Mouse (Mus musculus): Measurements from ENCODE around the gene Csn1s2a. TPM values are rescaled to one million over a fixed set of nuclear protein-coding genes. Genes with fewer than 3 reads are reported as not detected.
"Not testable (repeated sequence)": the region's sequence is repeated elsewhere in the genome, so short reads cannot be mapped to it uniquely, and the experiment has no call there.

Csn1s2a gene
- total RNA-seq (2021), result not detected
- long read RNA-seq, experiment 1, result 0 reads
- long read RNA-seq, experiment 2, result 0 reads

DNA sequence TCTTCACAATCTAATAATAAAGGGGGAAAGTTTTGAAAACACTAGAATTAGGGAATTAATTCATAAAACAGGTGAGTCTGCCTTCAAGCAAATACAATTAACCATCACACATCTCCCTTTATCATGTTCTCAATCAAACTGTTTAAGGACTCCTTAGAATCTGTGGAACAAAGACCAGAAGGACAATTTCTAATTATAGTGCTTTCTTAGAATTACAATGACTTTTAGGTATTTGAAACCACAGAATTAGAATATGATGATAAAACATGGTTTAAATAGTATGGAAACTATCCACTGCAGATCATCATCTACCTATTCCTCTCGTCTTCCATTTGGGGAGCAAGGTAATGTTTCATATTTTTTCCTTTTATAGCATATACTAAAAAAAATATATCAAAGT lies at the start of gene Csn1s2a:
TSS of gene Csn1s2a (plus strand) at position 301 of the 400 bp plus-strand sequence.
- no peak for DNase-seq (ENCODE audit: low spot score in 2 of 2)

DNA sequence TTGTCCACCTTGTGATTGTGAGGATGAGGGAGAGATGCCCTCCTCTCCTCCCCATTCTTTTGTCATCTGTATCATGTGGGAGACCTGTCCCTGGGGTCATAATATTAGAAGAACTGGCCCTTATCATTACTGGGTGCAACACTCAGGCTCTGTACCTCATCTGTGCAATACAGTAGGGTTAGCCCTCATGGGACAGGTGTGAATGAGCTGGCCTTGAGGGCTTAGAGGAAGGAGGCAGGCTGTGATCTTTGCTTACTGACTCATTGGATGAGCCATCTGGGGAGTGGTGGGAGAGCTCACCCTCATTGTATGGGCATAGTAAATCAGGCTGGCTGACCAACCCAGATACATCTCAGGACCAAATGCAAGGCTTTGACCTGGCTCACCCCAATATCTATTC lies 39.5 kb upstream of the Csn1s2a start:
- DNase-seq (ENCODE audit: low spot score in 2 of 2), result no peak

DNA sequence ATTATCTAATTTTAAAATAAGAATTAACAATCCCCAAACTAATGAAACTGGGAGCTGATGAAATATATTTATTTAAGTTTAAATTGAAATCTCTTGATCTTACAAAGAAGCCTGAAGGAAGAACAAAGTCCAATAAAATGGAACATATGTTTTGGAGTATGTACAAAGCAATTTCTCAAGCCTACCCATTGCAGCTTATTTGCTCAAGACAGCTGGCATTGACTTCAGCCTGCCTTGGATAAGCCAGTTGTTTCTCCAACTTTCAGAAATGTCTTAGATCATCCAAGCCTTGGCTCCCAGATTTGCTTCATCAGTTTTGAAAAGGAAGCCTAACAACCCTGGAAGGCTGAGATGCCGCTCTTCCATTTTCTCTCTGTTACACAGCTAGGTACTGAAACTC lies 20.9 kb upstream of the Csn1s2a start:
- no peak for DNase-seq (ENCODE audit: low spot score in 2 of 2)

DNA sequence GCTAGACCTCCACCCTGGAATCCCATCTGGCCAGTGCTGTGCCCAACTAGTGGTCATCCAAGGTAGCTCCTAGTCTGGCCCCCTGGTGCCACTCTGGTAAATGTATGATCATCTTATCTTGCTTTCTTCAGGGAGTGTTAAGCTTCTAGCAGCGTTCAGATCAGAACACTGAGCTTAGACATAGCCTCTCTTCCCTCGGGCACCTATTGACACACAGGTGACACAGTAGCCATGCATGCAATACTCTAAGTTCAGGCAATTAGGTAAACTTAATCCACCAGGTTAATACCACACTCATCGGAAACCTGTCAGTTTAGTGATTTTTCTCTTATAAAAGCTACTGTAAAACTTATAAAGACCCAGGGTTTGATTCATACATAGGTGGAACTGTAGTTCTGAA lies 9.8 kb upstream of the Csn1s2a start:
- no peak for DNase-seq (ENCODE audit: low spot score in 2 of 2)

DNA sequence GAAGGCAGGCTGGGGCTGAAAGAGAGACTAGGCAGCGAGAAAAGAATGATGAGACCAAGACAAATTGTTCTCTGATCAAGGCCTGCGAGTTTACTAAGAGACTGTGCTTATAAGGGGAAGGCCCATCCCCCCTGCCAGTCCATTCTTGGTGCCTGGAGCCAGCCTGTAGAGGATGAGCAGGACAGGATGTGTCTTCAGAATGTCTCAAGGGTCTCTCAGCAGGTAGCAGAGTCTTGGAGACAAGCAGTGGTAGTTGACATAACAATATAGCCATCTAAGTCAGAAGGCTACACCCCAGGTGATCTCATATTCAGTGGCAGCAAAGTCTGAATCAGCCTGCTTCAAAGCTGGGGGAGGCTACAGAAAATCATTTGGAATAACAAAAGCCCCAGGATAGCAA lies 2.2 kb upstream of the Csn1s2a start:
- not testable (repeated sequence) for DNase-seq (ENCODE audit: low spot score in 2 of 2)

DNA sequence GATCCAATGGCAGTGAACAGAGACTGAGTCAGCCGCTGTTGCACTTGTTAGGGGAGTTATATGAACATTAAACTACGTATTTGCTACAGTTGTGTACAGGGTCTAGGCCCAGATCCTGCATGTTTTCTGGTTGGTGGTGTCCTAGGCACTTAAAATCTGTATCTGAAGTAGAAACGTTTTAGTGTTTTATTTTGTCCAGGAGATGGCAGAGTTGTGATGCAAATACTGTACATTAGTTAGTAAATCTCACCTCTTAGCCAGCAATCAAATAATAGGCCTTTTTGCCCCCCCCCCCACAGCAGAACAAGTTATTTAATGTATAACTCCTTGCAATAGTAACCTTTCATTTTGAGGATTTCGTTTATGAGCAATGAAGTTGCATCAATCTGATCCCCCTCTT lies 8.4 kb downstream of the Csn1s2a start:
- DNase-seq (ENCODE audit: low spot score in 2 of 2), result no peak

DNA sequence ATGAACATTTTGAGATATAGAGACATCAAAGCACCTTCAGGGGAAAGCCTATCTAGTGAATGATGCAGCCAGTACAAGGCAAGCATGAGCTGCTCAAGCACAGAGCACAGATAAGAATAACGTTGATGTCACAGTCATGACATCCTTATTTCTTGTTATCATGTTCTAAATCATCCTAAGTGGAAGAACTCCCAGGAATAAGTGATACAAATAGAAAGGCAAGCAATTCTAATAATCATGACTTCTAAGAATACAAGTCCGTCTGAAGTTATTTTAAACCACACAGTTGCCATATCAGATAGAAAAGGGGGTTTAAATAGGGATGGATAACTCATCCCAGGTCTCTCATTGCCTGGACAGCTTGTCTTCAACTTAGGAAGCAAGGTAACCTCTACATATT lies 33.4 kb downstream of the Csn1s2a start, which contains the start of gene Csn1s2b:
TSS of gene Csn1s2b (plus strand) at position 301 of the 400 bp plus-strand sequence.
- no peak for DNase-seq (ENCODE audit: low spot score in 2 of 2)

DNA sequence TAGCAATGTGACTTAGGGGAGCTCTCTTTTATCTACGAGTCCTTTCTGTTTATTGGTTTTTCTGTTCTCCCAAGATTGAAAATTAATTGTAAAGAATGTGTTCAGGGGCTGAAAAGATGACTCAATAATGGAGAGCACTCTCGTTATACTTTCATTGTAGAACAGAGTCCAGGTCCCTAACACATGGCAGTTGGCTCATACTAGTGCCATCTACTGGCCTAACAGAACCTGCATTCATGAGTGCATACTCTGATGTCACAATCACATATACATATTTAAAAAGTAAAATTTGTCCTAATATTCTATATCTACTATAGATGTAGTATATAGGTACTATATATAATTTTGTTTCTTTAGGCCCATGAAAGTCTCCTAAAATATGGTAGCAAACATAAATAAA lies 34.9 kb downstream of the Csn1s2a start:
- DNase-seq (ENCODE audit: low spot score in 2 of 2), result no peak

DNA sequence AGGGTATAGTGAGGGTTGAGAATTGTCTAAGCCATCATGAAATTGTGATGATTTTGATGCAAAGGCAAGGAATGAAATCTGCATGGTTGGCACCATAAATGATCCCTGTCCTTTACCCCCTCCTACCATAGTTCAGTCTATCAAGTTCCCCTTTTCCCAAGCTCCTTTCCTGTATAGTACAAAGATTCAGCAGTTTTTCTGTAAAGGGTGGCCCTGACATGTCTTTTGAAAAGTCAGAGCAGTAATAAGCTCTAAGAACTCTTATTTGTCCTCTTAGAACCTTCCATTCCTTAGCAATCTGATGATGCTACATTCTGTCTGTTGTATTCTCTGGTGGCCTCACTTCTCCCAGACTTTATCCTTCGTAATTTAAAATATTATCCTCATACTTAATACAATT lies 51.0 kb downstream of the Csn1s2a start, which contains the start of gene Prr27:
TSS of gene Prr27 (plus strand) at position 301 of the 400 bp plus-strand sequence.
- DNase-seq (ENCODE audit: low spot score in 2 of 2), result no peak

Other genes starting within 250 kb of the Csn1s2a start
- gene Sult1b1, start 236.4 kb upstream of the Csn1s2a start, total RNA-seq (2021), result not detected
- gene Sult1d1, start 205.5 kb upstream of the Csn1s2a start, total RNA-seq (2021), result not detected
- not detected for gene Sult1e1, start 183.0 kb upstream of the Csn1s2a start, total RNA-seq (2021)
- gene Csn1s1, start 108.4 kb upstream of the Csn1s2a start, total RNA-seq (2021), result not detected
- gene Csn2, start 74.9 kb upstream of the Csn1s2a start, total RNA-seq (2021), result not detected
- gene Csn1s2b, start 33.5 kb downstream of the Csn1s2a start, total RNA-seq (2021), result not detected
- not detected for gene Prr27, start 51.1 kb downstream of the Csn1s2a start, total RNA-seq (2021)
- gene Odam, start 110.5 kb downstream of the Csn1s2a start, total RNA-seq (2021), result not detected
- not detected for gene Csn3, start 151.0 kb downstream of the Csn1s2a start, total RNA-seq (2021)
- gene 2310003L06Rik, start 194.9 kb downstream of the Csn1s2a start, total RNA-seq (2021), result not detected
- gene Gm28434, start 194.9 kb downstream of the Csn1s2a start, total RNA-seq (2021), result not detected
- not detected for gene Cabs1, start 204.9 kb downstream of the Csn1s2a start, total RNA-seq (2021)
- not detected for gene Smr3a, start 228.0 kb downstream of the Csn1s2a start, total RNA-seq (2021)

Measured in left cerebral cortex, adult 18-20 months (tissue).